Mouse (Mus musculus): ENCODE measurements around the gene Fam102b.

Fam102b gene

GRCm38 (mm10) chr3:109027515-109027987 is at the start of gene Fam102b:
Gene Fam102b, minus strand, starts transcription at chr3:109027607.
- DNase-seq: peak; percentile 82 to 92

DNA sequence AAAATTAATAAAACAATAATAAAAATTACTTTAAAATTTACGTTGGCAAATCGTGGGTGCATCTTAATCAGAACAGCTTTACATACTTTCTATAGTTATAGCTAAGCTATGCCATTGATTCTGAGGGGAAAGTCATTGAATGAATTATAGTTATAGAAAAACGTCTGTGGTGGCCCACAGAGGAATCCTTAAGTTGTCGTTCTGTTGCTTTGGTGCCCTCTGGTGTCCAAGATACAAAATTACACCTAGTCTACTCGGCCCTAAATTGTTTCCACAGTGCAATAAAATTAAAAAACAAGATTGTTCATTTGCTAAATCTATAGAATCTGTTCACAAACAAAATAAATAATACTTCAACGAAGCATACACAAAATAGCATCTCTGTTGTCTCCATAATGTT is 35.6 kb upstream of the Fam102b start:
- peak in 1 of 2 experiments; percentile 21 for DNase-seq

- no peak for DNase-seq
These were observed 35.0 kb upstream of the Fam102b start for GRCm38 (mm10) chr3:109062391-109062790.

DNA sequence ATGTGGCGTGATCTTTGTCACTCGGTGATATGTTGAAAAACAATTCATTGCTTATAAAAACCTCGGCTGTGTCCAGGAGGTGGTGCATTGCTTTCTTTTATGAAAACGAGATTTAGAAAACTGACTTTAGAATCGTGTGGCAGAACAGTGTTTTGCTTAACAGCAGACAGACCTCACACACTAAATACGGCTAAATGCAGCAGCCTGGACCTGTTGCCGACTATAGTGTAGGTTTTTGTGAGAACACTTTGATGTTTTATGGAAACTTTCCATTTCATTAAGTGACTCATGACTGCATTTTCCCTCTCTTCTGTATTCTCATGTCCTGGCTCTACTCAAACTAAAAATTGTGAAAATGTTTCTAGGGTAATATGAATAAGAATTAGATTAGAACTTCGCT is 32.5 kb upstream of the Fam102b start:
- no peak for DNase-seq

DNA sequence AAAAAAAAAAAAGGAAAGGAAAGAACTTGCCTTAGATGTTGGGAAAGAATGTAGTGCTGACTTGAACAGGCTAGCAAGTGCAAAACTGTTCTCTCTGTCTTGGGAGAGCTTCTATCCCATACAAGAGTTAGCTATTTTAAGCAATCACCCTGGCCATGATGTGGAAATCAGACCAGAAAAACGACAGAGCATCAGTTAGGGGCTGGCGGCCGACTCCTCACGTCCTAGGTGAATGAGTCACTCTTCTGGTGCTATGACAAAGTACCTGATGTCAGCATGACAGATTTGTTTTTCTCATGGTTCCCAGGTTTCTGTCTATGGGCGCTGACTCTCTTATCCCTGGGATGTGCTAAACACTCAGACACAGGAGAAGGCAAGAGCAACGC is 24.5 kb upstream of the Fam102b start:
- DNase-seq: no peak

GRCm38 (mm10) chr3:109051056-109051945 is 23.9 kb upstream of the Fam102b start:
- DNase-seq: peak in 1 of 2 experiments; percentile 43

DNA sequence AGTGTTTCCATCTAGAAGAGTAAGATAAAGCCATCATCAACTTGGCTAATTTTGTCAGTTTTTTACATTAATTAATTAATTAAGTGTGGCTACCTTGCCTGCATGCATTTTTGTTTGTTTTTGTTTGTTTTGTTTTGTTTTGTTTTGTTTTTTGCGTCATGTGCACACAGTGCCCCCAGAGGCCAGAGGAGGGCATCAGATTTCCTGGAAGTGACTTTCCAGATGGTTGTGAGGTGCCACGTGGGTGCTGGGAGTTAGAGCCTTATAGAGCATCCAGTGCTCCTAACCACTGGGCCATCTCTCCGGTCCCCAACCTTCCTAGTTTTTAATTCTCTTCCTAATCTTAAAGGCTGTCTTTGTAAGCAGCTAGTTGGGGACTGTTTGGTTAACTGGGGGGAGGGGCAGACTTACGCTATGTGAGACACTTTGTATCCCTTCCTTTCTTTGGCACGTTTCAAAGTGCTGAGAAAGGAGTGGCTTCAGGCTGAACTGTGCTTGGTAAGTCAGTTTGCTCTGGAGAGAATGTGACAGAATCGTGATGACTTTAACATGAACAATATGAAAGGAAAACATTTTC is 20.4 kb upstream of the Fam102b start:
- no peak for DNase-seq

- no peak for DNase-seq
These were observed 19.0 kb upstream of the Fam102b start for GRCm38 (mm10) chr3:109046428-109046827.

GRCm38 (mm10) chr3:109043395-109043794 is 16.0 kb upstream of the Fam102b start:
- no peak for DNase-seq

DNA sequence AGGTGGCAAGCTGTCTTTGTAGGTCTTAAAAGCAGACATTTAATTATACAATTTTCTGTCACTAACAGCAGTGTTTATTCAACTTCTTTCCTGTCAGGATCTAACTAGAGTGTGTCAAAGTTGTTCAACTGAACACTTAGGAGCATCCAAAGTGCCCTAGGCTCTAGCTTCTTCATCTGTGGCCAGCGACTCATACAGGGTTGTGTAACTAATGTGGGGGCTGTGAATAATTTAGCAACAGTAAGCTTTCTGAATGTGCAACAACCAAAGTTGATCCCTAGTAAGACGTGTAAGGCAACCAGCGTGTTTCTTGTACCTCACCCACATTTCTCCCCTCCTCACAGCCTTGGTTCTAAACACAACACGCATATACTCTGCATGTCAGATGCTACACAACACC is 13.5 kb upstream of the Fam102b start:
- no peak for DNase-seq

- peak in 1 of 2 experiments; percentile 33 for DNase-seq
These were observed 7.0 kb upstream of the Fam102b start for GRCm38 (mm10) chr3:109034411-109034810.

DNA sequence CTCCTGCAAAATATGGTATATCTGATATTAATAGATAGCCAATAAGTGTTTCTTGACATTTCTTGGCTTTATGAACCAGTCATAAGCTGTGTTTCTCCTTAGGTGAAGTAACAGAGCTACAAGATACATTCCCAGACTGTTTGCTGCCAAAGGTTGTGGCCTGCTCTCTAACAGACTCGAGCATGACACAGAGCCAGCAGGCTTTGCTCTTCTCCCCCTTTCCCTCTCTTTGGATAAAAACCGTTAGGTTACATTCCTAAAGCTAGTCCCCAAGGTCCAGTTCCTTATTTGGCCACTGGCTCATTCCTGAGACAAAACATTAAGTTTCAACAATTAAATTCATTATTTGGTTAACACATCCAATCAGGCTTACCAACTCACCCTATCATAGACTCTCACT is 4.9 kb upstream of the Fam102b start:
- DNase-seq: no peak

DNA sequence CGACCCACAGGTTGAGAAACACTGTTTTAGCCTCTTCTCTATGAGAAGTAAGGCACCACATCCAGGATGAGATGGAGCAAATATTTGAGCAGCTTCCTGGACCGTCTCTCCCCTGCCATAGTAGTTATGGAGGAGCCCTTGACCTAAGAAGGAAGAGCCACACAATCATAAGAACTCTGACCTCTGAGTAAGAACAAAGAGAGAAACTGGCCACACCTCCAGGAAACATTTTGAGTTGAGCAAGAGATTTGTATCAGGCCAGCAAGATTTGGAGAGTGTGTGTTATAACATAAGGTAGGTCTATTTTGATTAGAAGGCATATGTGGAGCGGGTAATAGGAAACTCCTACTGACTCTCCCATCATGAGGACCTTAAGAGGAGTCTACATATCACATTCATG is 4.2 kb upstream of the Fam102b start:
- DNase-seq: no peak

- DNase-seq: peak; percentile 52 to 75
These were observed 3.4 kb upstream of the Fam102b start for GRCm38 (mm10) chr3:109030817-109031216.

GRCm38 (mm10) chr3:109029661-109030060 is 2.3 kb upstream of the Fam102b start:
- DNase-seq: peak in 1 of 2 experiments; percentile 13

GRCm38 (mm10) chr3:109026991-109027470 is 376 bp downstream of the Fam102b start:
- peak; percentile 21 to 49 for DNase-seq

- DNase-seq: peak in 1 of 2 experiments; percentile 10
These were observed 881 bp downstream of the Fam102b start for GRCm38 (mm10) chr3:109026462-109026990.

- peak; percentile 83 to 91 for DNase-seq
These were observed 1.8 kb downstream of the Fam102b start for GRCm38 (mm10) chr3:109025579-109025978.

- no peak for DNase-seq
These were observed 4.3 kb downstream of the Fam102b start for GRCm38 (mm10) chr3:109023066-109023465.

DNA sequence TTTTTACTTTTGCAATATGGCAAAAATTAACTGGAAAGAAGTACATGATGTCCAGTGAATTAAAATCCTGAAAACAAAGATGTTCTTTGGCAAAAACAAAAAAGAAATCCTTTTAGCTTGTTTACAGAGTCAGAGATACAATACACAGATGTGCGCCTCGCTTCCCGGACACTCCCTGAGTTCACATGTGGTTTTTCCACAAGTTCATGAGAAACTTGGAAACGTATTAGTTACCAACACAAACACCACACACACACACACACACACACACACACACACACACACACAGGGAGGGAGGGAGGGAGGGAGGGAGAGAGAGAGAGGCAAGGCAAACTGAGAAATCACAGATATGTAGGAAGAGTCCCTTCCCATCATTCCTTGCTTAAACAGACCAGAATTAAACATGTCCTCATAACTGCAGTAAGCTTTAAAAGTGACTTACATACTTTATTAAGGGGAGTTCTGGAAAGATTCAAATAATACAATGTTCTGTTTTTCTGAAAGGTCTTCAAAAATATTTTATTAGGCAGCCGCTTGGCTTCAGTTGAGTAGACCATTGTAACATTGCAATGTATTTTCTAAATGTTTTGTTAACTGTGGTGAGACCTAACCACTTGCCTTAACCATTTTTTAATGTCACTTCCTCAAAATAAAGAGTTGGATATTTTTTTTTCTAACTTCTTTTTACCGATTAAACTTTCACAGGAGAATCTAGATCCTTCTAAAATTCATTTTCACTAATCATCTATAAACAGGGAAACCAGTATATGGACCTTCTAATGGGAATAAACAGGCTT is 5.5 kb downstream of the Fam102b start:
- no peak for DNase-seq

DNA sequence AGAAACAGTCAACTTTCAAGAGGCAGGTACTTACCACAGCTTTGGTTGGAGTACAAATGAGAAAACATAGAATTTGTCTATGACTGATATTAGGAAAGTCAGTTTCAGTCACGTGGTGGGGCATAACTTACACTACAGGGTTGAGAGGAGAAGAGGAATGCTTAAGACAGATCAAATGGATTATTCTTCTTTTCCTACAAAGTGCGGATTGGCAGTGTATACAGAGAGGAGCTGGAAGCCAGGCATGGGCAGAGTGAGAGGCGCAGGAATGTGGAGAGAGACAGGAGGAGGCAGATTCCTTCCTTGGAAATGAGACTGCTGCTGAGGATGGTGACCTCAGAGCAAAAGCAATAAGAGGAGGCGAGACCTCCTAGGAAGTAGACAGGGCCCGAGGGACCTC is 9.1 kb downstream of the Fam102b start:
- no peak for DNase-seq

DNA sequence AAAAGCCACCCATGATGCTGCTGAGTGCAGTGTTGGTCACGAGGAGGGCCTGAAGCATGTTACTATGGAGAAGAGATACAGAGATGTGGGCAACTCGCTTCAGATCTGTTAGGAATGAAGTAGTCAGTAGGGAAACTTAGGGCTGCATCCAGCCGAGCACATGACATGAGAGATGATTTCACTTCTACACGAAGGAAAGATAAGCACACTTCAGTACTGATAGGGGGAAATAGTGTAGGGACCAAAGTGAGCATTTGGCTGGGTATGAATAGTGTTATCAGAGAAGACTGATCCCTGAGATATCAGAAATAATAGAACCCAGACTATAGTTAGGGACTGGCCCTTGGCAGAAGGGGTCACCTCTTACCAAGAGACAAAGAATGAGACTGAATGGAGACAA is 14.8 kb downstream of the Fam102b start:
- DNase-seq: no peak

Data from kidney, postnatal 25 days (tissue).